Mouse (Mus musculus) heart, adult 2 months (tissue): ENCODE data around the gene Rpl3.

ENCODE experiments used
- CTCF ChIP-seq: fragments of 200-600 bp; IDR thresholded peaks from 2 replicates; pipeline ENCODE4 v1.8.1; 2022; ENCODE audit warnings: antibody characterized with exemption, mild to moderate bottlenecking, moderate library complexity
- POLR2A ChIP-seq: fragments of 200-500 bp; IDR thresholded peaks from 2 replicates; pipeline ENCODE4 v1.6.1; 2011; ENCODE audit warnings: mild to moderate bottlenecking, low read depth, low read length, control low read depth; ENCODE audit not compliant: insufficient read depth

DNA sequence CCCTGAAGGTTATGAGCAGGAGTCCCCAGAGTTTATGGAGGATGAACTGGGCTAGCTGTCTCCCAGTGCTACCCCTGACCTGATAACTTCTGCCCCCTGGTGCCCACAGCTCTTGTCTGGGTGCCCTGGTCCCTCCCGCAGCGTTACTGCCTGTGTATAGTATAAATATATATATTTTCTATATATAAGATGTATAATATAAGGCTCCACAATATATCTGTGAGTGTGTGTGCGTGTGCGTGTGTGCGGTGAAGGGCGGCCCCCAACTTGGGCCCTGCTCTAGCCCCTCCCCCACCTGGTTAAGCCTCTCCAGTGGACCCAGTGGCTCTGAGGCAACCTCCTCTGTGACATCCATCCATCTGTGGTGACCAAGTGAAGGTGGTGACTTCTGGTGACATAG is 27.4 kb upstream of the Rpl3 start:
- TF ChIP-seq CTCF: no peak
- TF ChIP-seq POLR2A: no peak
